Mouse (Mus musculus) hindbrain, embryonic 12.5 days (tissue): Measurements from ENCODE around the gene Mrpl1. TPM values are rescaled to one million over a fixed set of nuclear protein-coding genes. Genes with fewer than 3 reads are reported as not detected.
A peak's percentile ranks its signal among the peaks of the same experiment; 100 is the strongest.

Experiments
- ATAC-seq: fragments of 200-750 bp; cut with Nextera tagmentation; 2 replicates; pipeline ENCODE4 v1.8.0; 2017; ENCODE audit warnings: moderate TSS enrichment; ENCODE audit not compliant: low FRiP score
- H3K27ac ChIP-seq: fragments of 300-500 bp; sonication (generic); 2 replicates; pipeline ENCODE4 v1.5.1; 2016; ENCODE audit warnings: mild to moderate bottlenecking
- H3K27me3 ChIP-seq: fragments of 300-500 bp; sonication (generic); 2 replicates; pipeline ENCODE4 v1.6.1; 2016; ENCODE audit warnings: mild to moderate bottlenecking
- H3K36me3 ChIP-seq: fragments of 300-500 bp; sonication (generic); 2 replicates; pipeline ENCODE4 v1.6.1; 2016; ENCODE audit warnings: mild to moderate bottlenecking
- H3K4me1 ChIP-seq: fragments of 300-500 bp; sonication (generic); 2 replicates; pipeline ENCODE4 v1.6.1; 2016
- H3K4me2 ChIP-seq: fragments of 300-500 bp; sonication (generic); replicated peaks from 2 replicates; pipeline ENCODE4 v1.6.1; 2016; ENCODE audit warnings: mild to moderate bottlenecking
- H3K4me3 ChIP-seq: fragments of 300-500 bp; sonication (generic); 2 replicates; pipeline ENCODE4 v1.5.1; 2016; ENCODE audit warnings: mild to moderate bottlenecking
- H3K9ac ChIP-seq: fragments of 300-500 bp; sonication (generic); 2 replicates; pipeline ENCODE4 v1.6.1; 2016; ENCODE audit warnings: mild to moderate bottlenecking, moderate library complexity
- H3K9me3 ChIP-seq: fragments of 300-500 bp; sonication (generic); replicated peaks from 2 replicates; pipeline ENCODE4 v1.6.1; 2016; ENCODE audit warnings: mild to moderate bottlenecking
- WGBS: fragments of 180-500 bp; shearing (Covaris S2); methylation state at CpG from one replicate; pipeline ENCODE4 v1.1.7; 2016; 5-methylcytosine and 5-hydroxymethylcytosine counted together
- polyA plus RNA-seq: library from polyadenylated mRNA; unstranded; fragments of >200 nt; fragmentation: Nextera tagmentation; extraction: Ambion mirVana; gene quantifications from 2 replicates; pipeline ENCODE4 v1.2.1, GENCODE M21; 2016

Mrpl1 gene
- polyA plus RNA-seq, 1 experiment from 2014 or later: 20.2 TPM

DNA sequence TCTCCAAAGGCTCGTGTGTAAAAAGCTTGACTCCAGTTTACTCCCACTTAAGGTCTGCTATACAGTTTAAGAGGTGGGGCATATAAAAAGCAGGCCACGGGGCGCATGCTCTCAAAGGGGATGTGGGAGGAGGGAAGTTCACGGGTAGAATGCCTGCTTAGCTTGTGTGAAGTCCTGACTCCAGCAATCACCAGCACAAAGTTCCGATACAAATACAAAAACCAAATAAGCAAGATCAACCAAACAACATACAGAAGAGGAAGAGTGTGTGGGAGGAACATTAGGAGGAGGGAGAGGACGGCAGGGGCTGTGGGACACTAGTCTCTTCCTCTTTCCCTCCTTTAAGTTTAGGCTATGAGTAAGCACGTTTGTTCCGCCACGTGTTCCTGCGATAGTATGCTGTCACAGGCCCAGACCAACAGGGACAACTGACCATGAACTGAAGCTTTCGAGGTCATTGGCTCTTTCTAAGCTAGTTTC lies 32.4 kb upstream of the Mrpl1 start:
- H3K27ac ChIP-seq: no peak overlapping the region
- WGBS: 82% methylated on average over 11 of the region's 11 CpGs
- H3K4me2 ChIP-seq: no peak overlapping the region
- no peaks in the 10 kb centered on the region for H3K4me1 ChIP-seq
- no peaks in the 10 kb centered on the region for H3K27me3 ChIP-seq
- ATAC-seq: no peak
- H3K9me3 ChIP-seq: no peaks in the 10 kb centered on the region
- H3K4me3 ChIP-seq: no peak overlapping the region
- no peak overlapping the region for H3K9ac ChIP-seq
- no peaks in the 10 kb centered on the region for H3K36me3 ChIP-seq

DNA sequence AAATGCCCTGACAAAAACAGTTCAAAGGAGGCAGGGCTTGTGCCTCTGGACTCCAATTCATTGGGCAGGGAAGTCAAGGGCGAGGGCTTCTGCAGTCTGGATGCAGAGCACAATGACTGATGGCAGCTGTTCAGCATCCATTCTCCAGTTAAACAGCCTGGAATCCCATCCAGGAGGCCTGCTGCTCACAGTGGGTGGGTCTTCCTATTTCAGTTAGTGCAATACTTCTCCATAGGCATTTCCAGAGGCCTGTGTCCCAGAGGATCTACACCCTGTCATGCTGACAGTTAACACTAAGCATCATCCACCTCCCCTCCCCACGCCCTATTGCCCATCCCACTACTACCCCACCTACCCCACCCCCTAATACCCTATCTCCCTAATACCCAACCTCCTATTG lies 26.1 kb upstream of the Mrpl1 start:
- 50% methylated on average over 2 of the region's 2 CpGs for WGBS
- H3K9ac ChIP-seq: no peak overlapping the region

DNA sequence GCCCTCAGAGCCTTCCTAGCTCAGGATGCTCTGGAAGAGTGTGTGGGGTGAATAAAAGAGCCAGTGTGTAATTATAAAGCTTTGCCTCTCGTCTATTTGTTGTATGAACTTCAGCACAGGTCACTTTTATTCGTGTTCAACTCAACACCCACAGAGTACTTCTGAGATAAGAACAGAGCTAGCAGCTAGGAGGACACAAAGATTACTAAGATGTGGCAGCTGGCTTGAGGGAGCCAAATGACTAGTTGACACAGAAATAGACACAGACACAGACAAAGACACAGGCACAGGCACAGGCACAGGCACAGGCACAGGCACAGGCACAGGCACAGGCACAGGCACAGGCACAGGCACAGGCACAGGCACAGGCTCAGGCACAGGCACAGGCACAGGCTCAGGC lies 25.3 kb upstream of the Mrpl1 start:
- Histone ChIP-seq H3K9me3 (no peaks in the 10 kb centered on the region), H3K4me2 (no peak overlapping the region), H3K27me3 (no peaks in the 10 kb centered on the region), H3K27ac (no peak overlapping the region), H3K4me1 (no peaks in the 10 kb centered on the region), H3K36me3 (no peaks in the 10 kb centered on the region), H3K4me3 (no peak overlapping the region), H3K9ac (no peak overlapping the region)
- ATAC-seq: no peak
- WGBS: 64% methylated on average over 2 of the region's 2 CpGs

More for the DNA sequence above, 26.1 kb upstream of the Mrpl1 start:
- no peak overlapping the region for H3K4me2 ChIP-seq
- H3K4me1 ChIP-seq: no peaks in the 10 kb centered on the region
- H3K27ac ChIP-seq: no peak overlapping the region
- no peak overlapping the region for H3K4me3 ChIP-seq
- no peak for ATAC-seq
- H3K9me3 ChIP-seq: no peaks in the 10 kb centered on the region
- no peaks in the 10 kb centered on the region for H3K36me3 ChIP-seq
- no peaks in the 10 kb centered on the region for H3K27me3 ChIP-seq

DNA sequence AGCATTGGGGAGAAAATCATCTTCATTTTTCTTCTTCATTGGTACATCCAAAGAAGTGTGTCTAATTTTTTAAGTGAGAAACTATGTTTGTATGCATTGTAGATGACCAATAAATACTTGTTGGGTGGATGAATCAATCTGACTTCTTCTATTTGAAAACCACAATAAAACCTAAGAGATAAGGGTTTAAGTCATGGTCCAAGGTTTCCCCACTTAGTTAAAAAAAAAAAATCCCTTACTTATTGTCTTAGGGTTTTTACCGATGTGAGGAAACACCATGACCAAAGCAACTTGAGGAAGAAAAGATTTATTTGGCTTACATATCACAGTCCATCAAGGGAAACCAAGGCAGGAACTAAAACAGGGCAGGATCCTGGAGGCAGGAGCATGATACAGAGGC lies 19.5 kb upstream of the Mrpl1 start:
- Histone ChIP-seq H3K27ac (no peak overlapping the region), H3K9ac (no peak overlapping the region), H3K4me1 (no peaks in the 10 kb centered on the region), H3K4me3 (no peak overlapping the region), H3K4me2 (no peak overlapping the region), H3K27me3 (no peaks in the 10 kb centered on the region), H3K9me3 (no peaks in the 10 kb centered on the region), H3K36me3 (no peaks in the 10 kb centered on the region)
- 94% methylated on average over 1 of the region's 1 CpGs for WGBS
- no peak for ATAC-seq

DNA sequence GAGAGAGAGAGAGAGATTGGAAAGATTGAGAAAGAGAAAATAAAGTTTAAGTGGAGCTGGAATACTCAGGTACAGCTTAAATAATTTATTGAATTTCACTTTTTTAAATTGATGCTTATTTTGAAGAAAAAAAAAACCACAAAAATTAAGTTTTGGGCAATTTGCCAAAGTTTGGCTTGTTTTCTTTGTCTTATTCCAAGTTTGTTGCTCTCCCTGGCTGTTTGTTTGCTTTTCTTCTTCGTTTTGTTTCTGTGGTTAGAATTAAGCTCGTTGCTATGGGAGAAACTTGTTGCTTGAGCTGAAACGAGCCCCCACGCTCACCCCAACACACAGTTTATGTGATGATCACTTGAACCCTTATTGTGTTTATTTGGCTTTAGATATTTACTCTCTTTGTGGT lies 18.0 kb upstream of the Mrpl1 start:
- no peaks in the 10 kb centered on the region for H3K9me3 ChIP-seq
- no peaks in the 10 kb centered on the region for H3K27me3 ChIP-seq
- no peaks in the 10 kb centered on the region for H3K4me1 ChIP-seq
- ATAC-seq: no peak
- no peak overlapping the region for H3K27ac ChIP-seq
- 72% methylated on average over 4 of the region's 4 CpGs for WGBS
- H3K4me2 ChIP-seq: no peak overlapping the region
- H3K9ac ChIP-seq: no peak overlapping the region
- no peak overlapping the region for H3K4me3 ChIP-seq
- H3K36me3 ChIP-seq: no peaks in the 10 kb centered on the region

DNA sequence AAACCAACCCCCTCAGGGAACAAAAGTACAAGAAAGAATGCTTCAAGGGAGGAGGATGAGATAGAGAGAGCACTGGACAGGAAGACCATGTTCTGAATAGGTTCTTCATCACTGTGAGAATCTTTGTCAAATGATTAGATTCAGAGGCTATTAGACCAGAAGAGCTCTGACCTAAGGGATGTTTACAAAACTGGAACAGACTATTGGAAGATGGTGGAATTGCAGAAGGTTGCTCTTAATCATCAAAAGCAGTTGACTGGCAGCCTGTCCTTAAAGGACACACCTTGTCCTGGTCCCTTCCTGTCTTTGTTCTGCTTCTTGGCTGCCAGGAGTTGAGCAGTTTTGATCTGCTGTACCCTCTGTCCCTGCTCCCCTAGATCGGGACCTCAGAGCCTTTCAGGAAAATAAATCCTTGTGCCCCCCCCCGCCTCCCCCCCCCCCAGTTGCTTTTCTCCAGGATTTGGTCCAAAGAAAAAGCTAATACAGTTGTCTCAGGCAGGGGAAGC lies 12.7 kb upstream of the Mrpl1 start:
- Histone ChIP-seq H3K9me3 (no peaks in the 10 kb centered on the region), H3K9ac (no peak overlapping the region), H3K4me2 (no peak overlapping the region), H3K4me3 (no peak overlapping the region), H3K27ac (no peak overlapping the region), H3K27me3 (no peaks in the 10 kb centered on the region), H3K4me1 (no peaks in the 10 kb centered on the region), H3K36me3 (no peaks in the 10 kb centered on the region)
- no peak for ATAC-seq
- WGBS: 68% methylated on average over 2 of the region's 2 CpGs

DNA sequence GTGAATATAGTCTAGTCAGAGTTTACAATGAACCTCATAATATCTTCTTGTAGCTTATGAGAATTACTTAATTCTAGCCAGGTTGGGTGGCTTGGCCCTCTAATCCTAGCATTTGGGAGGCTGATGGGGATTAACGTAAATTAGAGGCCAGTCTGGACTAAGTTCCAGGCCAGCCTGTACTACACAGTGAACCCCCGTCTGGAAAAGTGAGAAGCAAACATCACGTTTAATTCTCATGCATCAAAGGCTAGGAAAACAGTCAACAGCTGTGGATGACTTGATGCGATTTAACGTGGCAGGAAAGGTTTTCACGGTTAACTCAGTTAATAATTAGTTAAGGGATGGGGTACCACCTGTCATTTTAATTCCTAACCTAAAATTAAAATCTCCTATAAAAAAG lies 11.0 kb upstream of the Mrpl1 start:
- H3K4me3 ChIP-seq: no peak overlapping the region
- no peak overlapping the region for H3K27ac ChIP-seq
- H3K9ac ChIP-seq: no peak overlapping the region
- H3K9me3 ChIP-seq: no peaks in the 10 kb centered on the region
- H3K4me1 ChIP-seq: no peaks in the 10 kb centered on the region
- H3K4me2 ChIP-seq: no peak overlapping the region
- ATAC-seq: no peak
- no peaks in the 10 kb centered on the region for H3K36me3 ChIP-seq
- no peaks in the 10 kb centered on the region for H3K27me3 ChIP-seq
- WGBS: 73% methylated on average over 6 of the region's 6 CpGs

DNA sequence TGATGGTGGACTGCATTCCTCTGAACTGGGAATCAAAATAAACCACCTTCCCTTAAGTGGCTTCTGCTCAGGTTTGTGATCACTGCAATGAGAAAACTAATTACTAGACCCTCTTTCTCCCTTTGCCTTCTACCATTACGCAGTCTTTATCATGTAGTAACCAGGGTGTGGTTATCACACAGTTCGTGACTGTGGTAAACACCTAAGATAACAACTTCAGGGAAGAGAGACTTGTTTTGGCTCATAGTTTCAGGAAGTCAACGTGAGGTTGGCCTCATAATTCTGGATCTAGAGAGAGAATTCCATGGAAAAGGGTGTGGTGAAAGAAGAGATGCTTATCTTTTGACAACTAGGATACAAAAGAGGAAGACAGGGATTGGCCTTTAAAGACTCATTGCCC lies 9.0 kb upstream of the Mrpl1 start:
- Histone ChIP-seq H3K4me2 (no peak overlapping the region), H3K9ac (no peak overlapping the region), H3K4me1 (no peaks in the 10 kb centered on the region), H3K27ac (no peak overlapping the region), H3K9me3 (no peaks in the 10 kb centered on the region), H3K36me3 (no peaks in the 10 kb centered on the region), H3K4me3 (no peak overlapping the region), H3K27me3 (no peaks in the 10 kb centered on the region)
- WGBS: 76% methylated on average over 3 of the region's 3 CpGs
- ATAC-seq: no peak

DNA sequence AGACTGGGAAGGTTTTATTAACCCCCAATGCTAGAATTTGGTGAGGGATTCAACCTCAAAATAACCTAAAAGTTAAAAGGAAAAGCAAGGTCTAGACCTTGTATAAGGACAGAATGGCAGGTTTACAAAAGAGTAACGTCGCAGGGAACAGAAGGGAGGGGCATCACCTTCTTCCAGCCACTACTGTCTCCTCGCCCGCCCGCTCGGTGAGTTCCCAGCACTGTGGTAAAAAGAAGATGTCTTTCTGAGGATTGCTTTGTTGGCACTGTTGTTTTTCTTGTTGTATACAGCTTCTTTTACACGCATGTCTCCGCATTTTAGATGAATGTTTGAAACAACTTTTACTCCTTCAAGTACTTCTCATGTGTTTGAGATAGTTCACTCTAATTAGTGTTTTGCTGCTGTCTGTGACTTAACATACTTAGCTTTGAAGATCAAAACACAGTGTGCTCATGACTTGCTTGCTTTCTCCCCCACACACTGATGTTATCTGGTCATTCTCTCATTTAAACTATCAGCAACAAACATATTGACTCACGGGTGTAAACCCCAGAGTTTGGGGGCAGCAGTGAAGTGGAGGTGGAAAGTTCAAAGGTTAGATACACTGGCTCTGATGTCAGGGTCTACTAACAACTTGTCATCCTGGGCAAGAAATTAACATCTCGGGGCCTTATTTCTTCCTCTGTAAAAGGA lies 7.7 kb upstream of the Mrpl1 start:
- Histone ChIP-seq H3K9ac (no peak overlapping the region), H3K9me3 (no peaks in the 10 kb centered on the region), H3K27me3 (no peaks in the 10 kb centered on the region), H3K4me1 (no peaks in the 10 kb centered on the region), H3K4me3 (no peak overlapping the region), H3K36me3 (no peaks in the 10 kb centered on the region), H3K27ac (no peak overlapping the region), H3K4me2 (no peak overlapping the region)
- WGBS: 80% methylated on average over 10 of the region's 10 CpGs
- ATAC-seq: no peak

DNA sequence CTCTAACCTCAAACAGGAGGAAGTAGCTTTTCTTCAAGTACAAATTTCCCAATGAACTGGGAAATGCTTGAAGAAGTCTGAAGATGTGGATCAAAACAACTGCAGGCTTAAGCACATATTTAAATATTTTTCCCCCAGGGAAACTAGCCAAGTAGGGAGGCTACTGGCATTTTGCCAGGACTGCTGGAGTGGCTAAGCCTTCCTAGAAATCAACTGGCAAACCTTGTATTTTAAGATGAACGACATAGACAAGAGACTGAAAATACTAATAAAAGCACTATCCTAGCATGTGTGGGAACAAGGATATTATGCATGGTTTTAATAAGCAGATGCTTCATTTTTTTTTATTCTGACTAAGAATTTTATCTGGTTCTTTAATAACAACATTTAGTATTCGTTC lies 2.4 kb upstream of the Mrpl1 start:
- H3K9ac ChIP-seq: no peak overlapping the region
- H3K4me3 ChIP-seq: no peak overlapping the region
- H3K9me3 ChIP-seq: no peaks in the 10 kb centered on the region
- H3K27me3 ChIP-seq: no peaks in the 10 kb centered on the region
- no peak overlapping the region for H3K4me2 ChIP-seq
- no peaks in the 10 kb centered on the region for H3K36me3 ChIP-seq
- WGBS: 72% methylated on average over 2 of the region's 2 CpGs
- no peak for ATAC-seq
- peaks cover 7% of the 10 kb centered on the region for H3K4me1 ChIP-seq
- no peak overlapping the region for H3K27ac ChIP-seq

DNA sequence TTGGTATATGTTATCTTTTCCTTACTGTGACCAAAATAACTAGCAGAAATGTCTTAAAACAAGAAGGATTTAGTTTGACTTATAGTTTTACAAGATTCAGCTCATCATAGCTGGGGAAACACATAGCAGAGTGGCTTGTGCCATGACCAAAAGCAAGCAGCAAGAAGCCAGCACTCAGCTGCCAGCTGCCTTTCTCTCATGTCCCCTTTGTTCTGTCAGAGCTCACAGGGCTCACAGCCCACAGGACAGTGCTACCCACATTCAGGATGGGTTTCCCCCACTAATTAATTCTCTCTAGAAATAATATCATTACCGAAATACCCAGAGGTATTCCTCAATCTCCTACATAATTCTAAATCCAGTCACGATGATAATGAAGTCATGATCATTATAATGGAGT lies 1.8 kb upstream of the Mrpl1 start:
- H3K9ac ChIP-seq: no peak overlapping the region
- 76% methylated on average over 2 of the region's 2 CpGs for WGBS
- no peak overlapping the region for H3K27ac ChIP-seq
- H3K36me3 ChIP-seq: no peaks in the 10 kb centered on the region
- H3K9me3 ChIP-seq: no peaks in the 10 kb centered on the region
- no peak overlapping the region for H3K4me2 ChIP-seq
- ATAC-seq: no peak
- no peak overlapping the region for H3K4me3 ChIP-seq
- H3K27me3 ChIP-seq: no peaks in the 10 kb centered on the region
- H3K4me1 ChIP-seq: peaks cover 7% of the 10 kb centered on the region

DNA sequence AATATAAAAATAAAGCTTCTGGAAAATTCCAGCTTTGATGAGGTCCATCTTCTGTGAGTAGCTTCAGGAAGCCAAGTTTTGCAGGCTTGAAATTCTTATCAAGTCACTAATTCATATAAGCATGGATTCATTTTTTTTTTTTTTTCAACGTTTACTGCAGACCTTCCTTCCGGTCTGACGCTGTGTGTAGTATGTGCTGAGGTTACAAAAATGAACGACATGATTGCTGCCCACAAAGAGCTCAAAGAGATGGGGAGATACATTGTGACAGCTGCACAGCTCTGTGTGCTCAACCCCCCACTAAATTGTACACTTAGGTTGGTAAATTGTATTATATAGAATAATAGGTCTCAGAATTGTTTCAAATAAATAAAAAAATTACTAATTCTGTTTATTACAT lies 750 bp upstream of the Mrpl1 start:
- 63% methylated on average over 4 of the region's 4 CpGs for WGBS
- no peaks in the 10 kb centered on the region for H3K36me3 ChIP-seq
- ATAC-seq: no peak
- no peaks in the 10 kb centered on the region for H3K27me3 ChIP-seq
- no peak overlapping the region for H3K4me2 ChIP-seq
- no peaks in the 10 kb centered on the region for H3K9me3 ChIP-seq
- H3K27ac ChIP-seq: no peak overlapping the region
- no peak overlapping the region for H3K9ac ChIP-seq
- H3K4me1 ChIP-seq: peaks cover 7% of the 10 kb centered on the region
- H3K4me3 ChIP-seq: no peak overlapping the region

DNA sequence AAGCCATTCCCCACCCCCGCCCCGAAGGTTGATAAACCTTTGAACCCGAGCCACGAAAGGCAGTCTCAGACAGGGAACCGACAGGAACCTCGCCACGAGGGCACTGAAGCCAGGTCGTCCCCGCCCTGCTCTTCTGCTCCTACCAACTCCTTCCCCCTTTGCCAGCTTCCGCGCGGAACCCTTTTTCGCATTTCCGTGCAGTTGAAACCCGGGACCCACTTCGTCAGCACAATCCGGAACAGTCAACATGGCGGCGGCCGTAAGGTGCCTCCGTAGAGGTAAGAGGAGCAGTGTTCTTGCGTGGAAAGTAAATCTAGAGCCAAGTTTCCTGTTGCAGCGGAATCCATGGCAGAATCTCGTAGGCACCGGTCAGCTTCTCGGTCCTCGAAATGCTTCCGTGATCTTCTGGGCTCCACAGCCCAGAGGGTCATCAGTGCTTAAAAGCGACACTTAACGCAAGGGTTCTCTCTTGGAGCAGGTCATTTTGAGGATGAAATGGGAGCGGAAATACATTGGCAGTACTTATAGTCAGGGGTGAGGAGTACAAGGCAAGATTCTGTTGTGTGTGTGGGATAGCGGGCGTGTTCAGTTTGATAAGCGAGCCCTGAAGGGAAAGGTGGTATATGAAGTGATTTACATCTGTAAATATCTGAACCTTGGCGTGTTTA lies 757 bp downstream of the Mrpl1 start:
- under 1% methylated on average over 35 of the region's 35 CpGs for WGBS
- H3K36me3 ChIP-seq: peaks cover 7% of the 10 kb centered on the region; the same call in 1 of the 2 replicates
- no peaks in the 10 kb centered on the region for H3K9me3 ChIP-seq
- peak overlapping the region; percentile 72 for H3K4me2 ChIP-seq
- peak; percentile 94 for ATAC-seq
- peak overlapping the region; percentile 71 for H3K9ac ChIP-seq
- no peaks in the 10 kb centered on the region for H3K27me3 ChIP-seq
- H3K27ac ChIP-seq: peak overlapping the region; percentile 64
- H3K4me3 ChIP-seq: peak overlapping the region; percentile 66
- H3K4me1 ChIP-seq: peaks cover 7% of the 10 kb centered on the region
